Mouse (Mus musculus): ENCODE measurements around the gene Laptm5. TPM values are rescaled to one million over a fixed set of nuclear protein-coding genes. Genes with fewer than 3 reads are reported as not detected.
A peak's percentile ranks its signal among the peaks of the same experiment; 100 is the strongest.

Gene Laptm5
- polyA plus RNA-seq, 1 experiment, result 1,969 TPM

GRCm38 (mm10) chr4:130910666-130911065 is 2.3 kb upstream of the Laptm5 start:
- Histone ChIP-seq H3K27me3 (ENCODE audit: control insufficient read depth, insufficient read depth, low read length) (no peaks in the 10 kb centered on the region), H3K4me3 (ENCODE audit: control insufficient read depth, insufficient read depth, low read length) (no peak overlapping the region), H3K36me3 (ENCODE audit: control insufficient read depth, insufficient read depth, low read length) (no peaks in the 10 kb centered on the region), H3K27ac (ENCODE audit: control insufficient read depth, insufficient read depth, low read length) (peak overlapping the region; percentile 70), H3K4me1 (replicated peaks; ENCODE audit: control insufficient read depth, insufficient read depth, low read length) (peaks cover 53% of the 10 kb centered on the region)
- TF ChIP-seq CTCF (IDR thresholded peaks at IDR 0.05; ENCODE audit: borderline replicate concordance, control insufficient read depth, extremely low read depth, insufficient read depth, low read length, poor library complexity) (no peak), POLR2A (IDR thresholded peaks at IDR 0.05; ENCODE audit: control insufficient read depth, extremely low read depth, insufficient read depth, low read length, poor library complexity) (peak; percentile 39; the same call in 1 of the 2 replicates)
- DNase-seq, result peak; percentile 58
- 3% methylated on average over 7 of the region's 7 CpGs for WGBS

- DNase-seq, result no peak
- TF ChIP-seq CTCF (IDR thresholded peaks at IDR 0.05; ENCODE audit: borderline replicate concordance, control insufficient read depth, extremely low read depth, insufficient read depth, low read length, poor library complexity) (no peak), POLR2A (IDR thresholded peaks at IDR 0.05; ENCODE audit: control insufficient read depth, extremely low read depth, insufficient read depth, low read length, poor library complexity) (no peak)
- H3K36me3 ChIP-seq (ENCODE audit: control insufficient read depth, insufficient read depth, low read length), result no peaks in the 10 kb centered on the region; the same call in 1 of the 2 replicates
- no peak overlapping the region; the same call in 1 of the 2 replicates for H3K4me3 ChIP-seq (ENCODE audit: control insufficient read depth, insufficient read depth, low read length)
- H3K27me3 ChIP-seq (ENCODE audit: control insufficient read depth, insufficient read depth, low read length), result no peaks in the 10 kb centered on the region
- H3K4me1 ChIP-seq (replicated peaks; ENCODE audit: control insufficient read depth, insufficient read depth, low read length), result peaks cover 61% of the 10 kb centered on the region
- peak overlapping the region; percentile 48; the same call in 1 of the 2 replicates for H3K27ac ChIP-seq (ENCODE audit: control insufficient read depth, insufficient read depth, low read length)
- WGBS, result 33% methylated on average over 3 of the region's 3 CpGs
Observed at GRCm38 (mm10) chr4:130912626-130913025, 299 bp upstream of the Laptm5 start.

GRCm38 (mm10) chr4:130913511-130913910 is 586 bp downstream of the Laptm5 start:
- Histone ChIP-seq H3K4me1 (replicated peaks; ENCODE audit: control insufficient read depth, insufficient read depth, low read length) (peaks cover 69% of the 10 kb centered on the region), H3K4me3 (ENCODE audit: control insufficient read depth, insufficient read depth, low read length) (peak overlapping the region; percentile 95)

GRCm38 (mm10) chr4:130914011-130914410 is 1.1 kb downstream of the Laptm5 start:
- Histone ChIP-seq H3K4me1 (replicated peaks; ENCODE audit: control insufficient read depth, insufficient read depth, low read length) (peaks cover 68% of the 10 kb centered on the region), H3K4me3 (ENCODE audit: control insufficient read depth, insufficient read depth, low read length) (peak overlapping the region; percentile 95), H3K36me3 (ENCODE audit: control insufficient read depth, insufficient read depth, low read length) (no peaks in the 10 kb centered on the region; the same call in 1 of the 2 replicates), H3K27ac (ENCODE audit: control insufficient read depth, insufficient read depth, low read length) (peak overlapping the region; percentile 98), H3K27me3 (ENCODE audit: control insufficient read depth, insufficient read depth, low read length) (no peaks in the 10 kb centered on the region)
- peak; percentile 73 for DNase-seq
- 7% methylated on average over 4 of the region's 4 CpGs for WGBS
- TF ChIP-seq POLR2A (IDR thresholded peaks at IDR 0.05; ENCODE audit: control insufficient read depth, extremely low read depth, insufficient read depth, low read length, poor library complexity) (peak; percentile 62; the same call in 1 of the 2 replicates), CTCF (IDR thresholded peaks at IDR 0.05; ENCODE audit: borderline replicate concordance, control insufficient read depth, extremely low read depth, insufficient read depth, low read length, poor library complexity) (no peak)

More at GRCm38 (mm10) chr4:130913511-130913910, 586 bp downstream of the Laptm5 start:
- DNase-seq, result no peak
- H3K36me3 ChIP-seq (ENCODE audit: control insufficient read depth, insufficient read depth, low read length), result no peaks in the 10 kb centered on the region; the same call in 1 of the 2 replicates
- peak overlapping the region; percentile 98 for H3K27ac ChIP-seq (ENCODE audit: control insufficient read depth, insufficient read depth, low read length)
- WGBS, result 5% methylated on average over 3 of the region's 3 CpGs
- TF ChIP-seq POLR2A (IDR thresholded peaks at IDR 0.05; ENCODE audit: control insufficient read depth, extremely low read depth, insufficient read depth, low read length, poor library complexity) (no peak), CTCF (IDR thresholded peaks at IDR 0.05; ENCODE audit: borderline replicate concordance, control insufficient read depth, extremely low read depth, insufficient read depth, low read length, poor library complexity) (no peak)
- H3K27me3 ChIP-seq (ENCODE audit: control insufficient read depth, insufficient read depth, low read length), result no peaks in the 10 kb centered on the region

GRCm38 (mm10) chr4:130914527-130914926 is 1.6 kb downstream of the Laptm5 start:
- 3% methylated on average over 7 of the region's 7 CpGs for WGBS
- Histone ChIP-seq H3K4me1 (replicated peaks; ENCODE audit: control insufficient read depth, insufficient read depth, low read length) (peaks cover 67% of the 10 kb centered on the region), H3K36me3 (ENCODE audit: control insufficient read depth, insufficient read depth, low read length) (no peaks in the 10 kb centered on the region; the same call in 1 of the 2 replicates), H3K4me3 (ENCODE audit: control insufficient read depth, insufficient read depth, low read length) (peak overlapping the region; percentile 95), H3K27me3 (ENCODE audit: control insufficient read depth, insufficient read depth, low read length) (no peaks in the 10 kb centered on the region), H3K27ac (ENCODE audit: control insufficient read depth, insufficient read depth, low read length) (peak overlapping the region; percentile 98)
- peak; percentile 49 for DNase-seq
- no peak for TF ChIP-seq CTCF (IDR thresholded peaks at IDR 0.05; ENCODE audit: borderline replicate concordance, control insufficient read depth, extremely low read depth, insufficient read depth, low read length, poor library complexity)
- TF ChIP-seq POLR2A (IDR thresholded peaks at IDR 0.05; ENCODE audit: control insufficient read depth, extremely low read depth, insufficient read depth, low read length, poor library complexity), result no peak

GRCm38 (mm10) chr4:130915006-130915667 is 2.2 kb downstream of the Laptm5 start:
- peak overlapping the region; percentile 98 for H3K27ac ChIP-seq (ENCODE audit: control insufficient read depth, insufficient read depth, low read length)
- H3K4me3 ChIP-seq (ENCODE audit: control insufficient read depth, insufficient read depth, low read length), result peak overlapping the region; percentile 95
- DNase-seq, result peak; percentile 52
- TF ChIP-seq CTCF (IDR thresholded peaks at IDR 0.05; ENCODE audit: borderline replicate concordance, control insufficient read depth, extremely low read depth, insufficient read depth, low read length, poor library complexity) (no peak), POLR2A (IDR thresholded peaks at IDR 0.05; ENCODE audit: control insufficient read depth, extremely low read depth, insufficient read depth, low read length, poor library complexity) (no peak)
- no peaks in the 10 kb centered on the region; the same call in 1 of the 2 replicates for H3K36me3 ChIP-seq (ENCODE audit: control insufficient read depth, insufficient read depth, low read length)
- peaks cover 67% of the 10 kb centered on the region for H3K4me1 ChIP-seq (replicated peaks; ENCODE audit: control insufficient read depth, insufficient read depth, low read length)
- 6% methylated on average over 12 of the region's 12 CpGs for WGBS
- H3K27me3 ChIP-seq (ENCODE audit: control insufficient read depth, insufficient read depth, low read length), result no peaks in the 10 kb centered on the region

All from thymus, adult 2 months (tissue).